ENCODE assay signal across 9 mouse cellular contexts in genomic region chr11:101070987-101071386, GRCm38 (mm10). TPM values are rescaled to one million over a fixed set of nuclear protein-coding genes. Genes with fewer than 3 reads are reported as not detected.
DNase-seq lines count a peak whose midpoint lies in the region; ATAC-seq lines count a peak whose summit lies in the region.
"Had no signal": no experiment of that assay in that cellular context is flagged by ENCODE, and none has a peak within 500 bp of the region (broad histone marks: within the 10 kb centered on the region; RNA-seq: fewer than 3 reads in every experiment).

No protein-coding gene starts in this region.

- ATAC-seq in hindbrain, embryonic 11.5 days (ENCODE audit: low FRiP score), result no peak
- no peak for ATAC-seq in forebrain, embryonic 13.5 days
- ATAC-seq in liver, embryonic 16.5 days (ENCODE audit: low read depth), result no peak

- WGBS in hindbrain, embryonic 10.5 days, result 77% methylated on average over 6 of the region's 6 CpGs
- WGBS in hindbrain, embryonic 11.5 days, result 82% methylated on average over 6 of the region's 6 CpGs
- WGBS in forebrain, embryonic 13.5 days, result 78% methylated on average over 6 of the region's 6 CpGs
- WGBS in liver, embryonic 16.5 days (ENCODE audit: insufficient replicate concordance), result 66% methylated on average over 6 of the region's 6 CpGs

- H3K9ac ChIP-seq in hindbrain, embryonic 11.5 days (ENCODE audit: low read depth, low read length), result no peak overlapping the region
- H3K9ac ChIP-seq in forebrain, embryonic 13.5 days, result peak overlapping the region; percentile 85; the same call in 1 of the 2 replicates
- H3K9ac ChIP-seq in liver, embryonic 16.5 days (ENCODE audit: low read depth, low read length), result no peak overlapping the region; the same call in 1 of the 2 replicates

- peaks cover 32% of the 10 kb centered on the region for H3K27me3 ChIP-seq in hindbrain, embryonic 10.5 days (ENCODE audit: insufficient read depth, poor library complexity, severe bottlenecking)
- H3K27me3 ChIP-seq in hindbrain, embryonic 11.5 days (ENCODE audit: control insufficient read depth, insufficient read depth, low read length), result no peaks in the 10 kb centered on the region
- no peaks in the 10 kb centered on the region for H3K27me3 ChIP-seq in forebrain, embryonic 13.5 days
- H3K27me3 ChIP-seq in liver, embryonic 16.5 days (ENCODE audit: control insufficient read depth, insufficient read depth, low read depth, low read length), result peaks cover 11% of the 10 kb centered on the region

- DNase-seq in hindbrain, embryonic 10.5 days (ENCODE audit: low spot score), result no peak
- DNase-seq in hindbrain, embryonic 11.5 days (ENCODE audit: low spot score), result no peak
- DNase-seq in brain, adult 2 months (ENCODE audit: low read depth, low spot score), result peak; percentile 26
- DNase-seq in urinary bladder, postnatal 10 days (ENCODE audit: low spot score), result no peak
- DNase-seq in c-Kit-positive CD71-positive TER-119-positive erythroid progenitor cells, embryonic 14.5 days (ENCODE audit: low spot score), result no peak
- DNase-seq in ovary, postnatal 10 days (ENCODE audit: low spot score), result no peak

- peak overlapping the region; percentile 40; the same call in 1 of the 2 replicates for H3K27ac ChIP-seq in hindbrain, embryonic 10.5 days
- no peak overlapping the region for H3K27ac ChIP-seq in hindbrain, embryonic 11.5 days (ENCODE audit: low read depth, low read length)
- H3K27ac ChIP-seq in forebrain, embryonic 13.5 days, result no peak overlapping the region
- H3K27ac ChIP-seq in liver, embryonic 16.5 days (ENCODE audit: low read length), result no peak overlapping the region

- 0 out of 2 replicates have a peak, but pooled peaks cover 3% of the 10 kb centered on the region for H3K36me3 ChIP-seq in hindbrain, embryonic 10.5 days
- no peaks in the 10 kb centered on the region for H3K36me3 ChIP-seq in hindbrain, embryonic 11.5 days (ENCODE audit: control insufficient read depth, insufficient read depth, low read length)
- H3K36me3 ChIP-seq in forebrain, embryonic 13.5 days (ENCODE audit: poor library complexity, severe bottlenecking), result no peaks in the 10 kb centered on the region
- no peaks in the 10 kb centered on the region for H3K36me3 ChIP-seq in liver, embryonic 16.5 days (ENCODE audit: control insufficient read depth, insufficient read depth)

- H3K4me1 ChIP-seq in hindbrain, embryonic 10.5 days (replicated peaks), result peaks cover 29% of the 10 kb centered on the region
- no peaks in the 10 kb centered on the region; the same call in 1 of the 2 replicates for H3K4me1 ChIP-seq in hindbrain, embryonic 11.5 days (replicated peaks; ENCODE audit: control insufficient read depth, insufficient read depth, low read length)
- H3K4me1 ChIP-seq in forebrain, embryonic 13.5 days, result peaks cover 24% of the 10 kb centered on the region
- peaks cover 25% of the 10 kb centered on the region for H3K4me1 ChIP-seq in liver, embryonic 16.5 days (ENCODE audit: control insufficient read depth, low read depth, low read length)

- H3K4me2 ChIP-seq in hindbrain, embryonic 11.5 days (replicated peaks; ENCODE audit: low read depth, low read length), result no peak overlapping the region
- peak overlapping the region; percentile 93 for H3K4me2 ChIP-seq in forebrain, embryonic 13.5 days
- H3K4me2 ChIP-seq in liver, embryonic 16.5 days (ENCODE audit: low read depth, low read length), result peak overlapping the region; percentile 100

- H3K9me3 ChIP-seq in hindbrain, embryonic 10.5 days, result no peaks in the 10 kb centered on the region
- no peaks in the 10 kb centered on the region for H3K9me3 ChIP-seq in hindbrain, embryonic 11.5 days (ENCODE audit: control insufficient read depth, low read length)
- H3K9me3 ChIP-seq in forebrain, embryonic 13.5 days (replicated peaks), result no peaks in the 10 kb centered on the region
- no peaks in the 10 kb centered on the region for H3K9me3 ChIP-seq in liver, embryonic 16.5 days (replicated peaks; ENCODE audit: control insufficient read depth, low read length)

- peak overlapping the region; percentile 91 for H3K4me3 ChIP-seq in hindbrain, embryonic 10.5 days
- no peak overlapping the region for H3K4me3 ChIP-seq in hindbrain, embryonic 11.5 days (ENCODE audit: low read depth, low read length)
- peak overlapping the region; percentile 70 for H3K4me3 ChIP-seq in forebrain, embryonic 13.5 days
- H3K4me3 ChIP-seq in liver, embryonic 16.5 days (ENCODE audit: low read depth, low read length), result no peak overlapping the region

RNA-seq across cellular contexts. Expression of gene Naglu, which starts 1.2 kb away (rescaled TPM):
- polyA plus RNA-seq in hindbrain, embryonic 10.5 days (2016; fragmentation: Nextera tagmentation; extraction: Ambion mirVana), result 11.2 and 12.9 TPM in 2 replicates
- polyA plus RNA-seq in hindbrain, embryonic 11.5 days (2014; fragmentation: Nextera tagmentation; extraction: Ambion mirVana), result 5.8 and 5.9 TPM in 2 replicates
- polyA plus RNA-seq in forebrain, embryonic 13.5 days (2015; fragmentation: Nextera tagmentation; extraction: Ambion mirVana), result 4.8 and 6.5 TPM in 2 replicates
- polyA plus RNA-seq in liver, embryonic 16.5 days (2015; fragmentation: Nextera tagmentation; extraction: Ambion mirVana), result 7.1 and 7.2 TPM in 2 replicates

RNA-seq across cellular contexts. Expression of gene Hsd17b1, which starts 7.2 kb away (rescaled TPM):
- 0.14 TPM in 1 of 2 replicates, not detected in the other for polyA plus RNA-seq in hindbrain, embryonic 10.5 days (2016; fragmentation: Nextera tagmentation; extraction: Ambion mirVana)
- polyA plus RNA-seq in hindbrain, embryonic 11.5 days (2014; fragmentation: Nextera tagmentation; extraction: Ambion mirVana), result not detected in 2 replicates
- polyA plus RNA-seq in forebrain, embryonic 13.5 days (2015; fragmentation: Nextera tagmentation; extraction: Ambion mirVana), result not detected in 2 replicates
- 0.28 and 0.30 TPM in 2 replicates for polyA plus RNA-seq in liver, embryonic 16.5 days (2015; fragmentation: Nextera tagmentation; extraction: Ambion mirVana)
- polyA plus RNA-seq: stomach, embryonic 14.5 days had no signal

RNA-seq across cellular contexts. Expression of gene Coasy, which starts 11.4 kb away (rescaled TPM):
- polyA plus RNA-seq in hindbrain, embryonic 10.5 days (2016; fragmentation: Nextera tagmentation; extraction: Ambion mirVana), result 53.1 and 59.6 TPM in 2 replicates
- 50.9 and 51.6 TPM in 2 replicates for polyA plus RNA-seq in hindbrain, embryonic 11.5 days (2014; fragmentation: Nextera tagmentation; extraction: Ambion mirVana)
- 45.8 and 48.2 TPM in 2 replicates for polyA plus RNA-seq in forebrain, embryonic 13.5 days (2015; fragmentation: Nextera tagmentation; extraction: Ambion mirVana)
- 20.1 and 20.5 TPM in 2 replicates for polyA plus RNA-seq in liver, embryonic 16.5 days (2015; fragmentation: Nextera tagmentation; extraction: Ambion mirVana)

RNA-seq across cellular contexts. Expression of gene Mlx, which starts 16.1 kb away (rescaled TPM):
- 44.7 and 49.7 TPM in 2 replicates for polyA plus RNA-seq in hindbrain, embryonic 10.5 days (2016; fragmentation: Nextera tagmentation; extraction: Ambion mirVana)
- polyA plus RNA-seq in hindbrain, embryonic 11.5 days (2014; fragmentation: Nextera tagmentation; extraction: Ambion mirVana), result 57.1 and 57.3 TPM in 2 replicates
- 71.1 and 81.2 TPM in 2 replicates for polyA plus RNA-seq in forebrain, embryonic 13.5 days (2015; fragmentation: Nextera tagmentation; extraction: Ambion mirVana)
- 23.8 and 24.5 TPM in 2 replicates for polyA plus RNA-seq in liver, embryonic 16.5 days (2015; fragmentation: Nextera tagmentation; extraction: Ambion mirVana)

RNA-seq across cellular contexts. Expression of gene Psmc3ip, which starts 24.2 kb away (rescaled TPM):
- polyA plus RNA-seq in hindbrain, embryonic 10.5 days (2016; fragmentation: Nextera tagmentation; extraction: Ambion mirVana), result 59.7 and 72.5 TPM in 2 replicates
- polyA plus RNA-seq in hindbrain, embryonic 11.5 days (2014; fragmentation: Nextera tagmentation; extraction: Ambion mirVana), result 54.3 and 54.8 TPM in 2 replicates
- 63.3 and 64.1 TPM in 2 replicates for polyA plus RNA-seq in forebrain, embryonic 13.5 days (2015; fragmentation: Nextera tagmentation; extraction: Ambion mirVana)
- polyA plus RNA-seq in liver, embryonic 16.5 days (2015; fragmentation: Nextera tagmentation; extraction: Ambion mirVana), result 11.7 and 11.8 TPM in 2 replicates

Comparison
In these comparisons a context has a peak if more than half of its experiments do, and no peak if none do; other contexts are left out.
1. H3K4me3 ChIP-seq: peak in hindbrain, embryonic 10.5 days (single experiment) and forebrain, embryonic 13.5 days (single experiment); none in hindbrain, embryonic 11.5 days (single experiment) and liver, embryonic 16.5 days (single experiment).